Mouse (Mus musculus) MEL (cell line): ENCODE data around the gene Cdc42ep4. TPM values are rescaled to one million over a fixed set of nuclear protein-coding genes. Genes with fewer than 3 reads are reported as not detected.
A peak's percentile ranks its signal among the peaks of the same experiment; 100 is the strongest.

ENCODE experiments used
- DNase-seq: peaks from one replicate; pipeline ENCODE4 v3.0.0; 2011; ENCODE audit warnings: low read depth, low spot score
- H3K27ac ChIP-seq: 2 replicates; pipeline ENCODE4 v1.5.1; 2012; ENCODE audit warnings: low read depth, mild to moderate bottlenecking, control low read depth, low read length, moderate library complexity; ENCODE audit not compliant: control insufficient read depth
- H3K27me3 ChIP-seq, 2 experiments: fragments of 150-350 bp in 1 of 2; sonication (generic) in 1 of 2; 2 replicates each; pipeline ENCODE4 v1.6.1; 2012; ENCODE audit warnings: low read length in 2 of 2, mild to moderate bottlenecking in 2 of 2, improper control_type of control experiment in 1 of 2, moderate library complexity in 1 of 2; ENCODE audit not compliant: insufficient read depth in 2 of 2, control insufficient read depth in 1 of 2
- H3K36me3 ChIP-seq, 2 experiments: 2 replicates each; pipeline ENCODE4 v1.6.1; 2012 to 2014; ENCODE audit warnings: low read length in 2 of 2, improper control_type of control experiment in 1 of 2, inconsistent platforms in 1 of 2, mild to moderate bottlenecking in 1 of 2; ENCODE audit not compliant: insufficient read depth in 2 of 2, control insufficient read depth in 1 of 2
- H3K4me1 ChIP-seq, 2 experiments: fragments of 150-350 bp in 1 of 2; sonication (generic) in 1 of 2; 2 replicates each; pipeline ENCODE4 v1.6.1; 2012; ENCODE audit warnings: low read length in 2 of 2, improper control_type of control experiment in 1 of 2, mild to moderate bottlenecking in 1 of 2; ENCODE audit not compliant: insufficient read depth in 2 of 2, control insufficient read depth in 1 of 2
- H3K4me3 ChIP-seq, 2 experiments: fragments of 150-350 bp in 1 of 2; sonication (generic) in 1 of 2; 2 replicates each; pipeline ENCODE4 v1.5.1; 2012; ENCODE audit warnings: low read depth in 2 of 2, low read length in 2 of 2, mild to moderate bottlenecking in 2 of 2, moderate library complexity in 2 of 2, control low read depth in 1 of 2, improper control_type of control experiment in 1 of 2; ENCODE audit not compliant: control insufficient read depth in 1 of 2, insufficient read depth in 1 of 2
- H3K79me2 ChIP-seq: 2 replicates; pipeline ENCODE4 v1.6.1; 2012; ENCODE audit warnings: mild to moderate bottlenecking, low read length, moderate library complexity; ENCODE audit not compliant: control insufficient read depth, poor library complexity, insufficient read depth
- H3K9ac ChIP-seq: 2 replicates; pipeline ENCODE4 v1.6.1; 2012; ENCODE audit warnings: low read depth, mild to moderate bottlenecking, control low read depth, low read length, moderate library complexity; ENCODE audit not compliant: control insufficient read depth, poor library complexity, severe bottlenecking
- H3K9me3 ChIP-seq: fragments of 150-350 bp; sonication (generic); replicated peaks from 2 replicates; pipeline ENCODE4 v1.6.1; 2012; ENCODE audit warnings: mild to moderate bottlenecking, low read length, improper control_type of control experiment, moderate library complexity; ENCODE audit not compliant: insufficient read depth
- CHD2 ChIP-seq: IDR thresholded peaks from 2 replicates; pipeline ENCODE4 v1.6.1; 2011; ENCODE audit warnings: low read length, improper control_type of control experiment
- CTCF ChIP-seq, 3 experiments: IDR thresholded peaks in 2 of 3; conservative IDR thresholded peaks in 1 of 3; 2 replicates each; pipeline ENCODE4 v1.5.1; 2011 to 2012; ENCODE audit warnings: low read length in 3 of 3, low read depth in 2 of 3, mild to moderate bottlenecking in 2 of 3, improper control_type of control experiment in 1 of 3, inconsistent platforms in 1 of 3, mixed read lengths in 1 of 3, moderate library complexity in 1 of 3; ENCODE audit not compliant: control insufficient read depth in 1 of 3, insufficient read depth in 1 of 3, poor library complexity in 1 of 3, severe bottlenecking in 1 of 3
- E2F4 ChIP-seq: IDR thresholded peaks from 2 replicates; pipeline ENCODE4 v1.6.1; 2011; ENCODE audit warnings: low read depth, low read length, improper control_type of control experiment, borderline replicate concordance
- EP300 ChIP-seq, 2 experiments: IDR thresholded peaks; 2 replicates each; pipeline ENCODE4 v1.6.1; 2011; ENCODE audit warnings: improper control_type of control experiment in 2 of 2, low read length in 2 of 2, low read depth in 1 of 2, mild to moderate bottlenecking in 1 of 2
- ETS1 ChIP-seq: IDR thresholded peaks from 2 replicates; pipeline ENCODE4 v1.6.1; 2012; ENCODE audit warnings: low read depth, mild to moderate bottlenecking, inconsistent platforms, low read length, improper control_type of control experiment, moderate library complexity
- GABPA ChIP-seq: IDR thresholded peaks from 2 replicates; pipeline ENCODE4 v1.6.1; 2012; ENCODE audit warnings: low read depth, mild to moderate bottlenecking, inconsistent platforms, low read length, improper control_type of control experiment, moderate library complexity
- GATA1 ChIP-seq: IDR thresholded peaks from 2 replicates; pipeline ENCODE4 v1.6.1; 2011; ENCODE audit warnings: low read depth, low read length, improper control_type of control experiment
- JUND ChIP-seq: IDR thresholded peaks from 2 replicates; pipeline ENCODE4 v1.6.1; 2011; ENCODE audit warnings: low read depth, mild to moderate bottlenecking, improper control_type of control experiment, low read length
- KAT2A ChIP-seq: conservative IDR thresholded peaks from 2 replicates; pipeline ENCODE4 v1.6.1; 2012; ENCODE audit warnings: low read depth, low read length, improper control_type of control experiment, inconsistent platforms
- MAZ ChIP-seq: IDR thresholded peaks from 2 replicates; pipeline ENCODE4 v1.6.1; 2012; ENCODE audit warnings: low read depth, mild to moderate bottlenecking, inconsistent platforms, low read length, improper control_type of control experiment
- NELFE ChIP-seq: IDR thresholded peaks from 2 replicates; pipeline ENCODE4 v1.6.1; 2011; ENCODE audit warnings: low read depth, low read length, improper control_type of control experiment
- NRF1 ChIP-seq: IDR thresholded peaks from 2 replicates; pipeline ENCODE4 v1.6.1; 2014; ENCODE audit warnings: low read depth, mild to moderate bottlenecking, inconsistent platforms, low read length, improper control_type of control experiment, moderate library complexity; ENCODE audit not compliant: poor library complexity, insufficient read depth, severe bottlenecking
- POLR2AphosphoS5 ChIP-seq: IDR thresholded peaks from 2 replicates; pipeline ENCODE4 v1.6.1; 2012; ENCODE audit warnings: low read depth, borderline replicate concordance, mild to moderate bottlenecking, inconsistent platforms, low read length, moderate library complexity, mixed read lengths
- RCOR1 ChIP-seq: IDR thresholded peaks from 2 replicates; pipeline ENCODE4 v1.6.1; 2012; ENCODE audit warnings: low read depth, mild to moderate bottlenecking, inconsistent platforms, low read length, improper control_type of control experiment
- TBP ChIP-seq: IDR thresholded peaks from 2 replicates; pipeline ENCODE4 v1.8.0; 2011; ENCODE audit warnings: low read depth, low read length, improper control_type of control experiment
- TCF12 ChIP-seq: IDR thresholded peaks from 2 replicates; pipeline ENCODE4 v1.6.1; 2014; ENCODE audit warnings: low read depth, mild to moderate bottlenecking, inconsistent platforms, low read length, improper control_type of control experiment, moderate library complexity
- USF1 ChIP-seq: IDR thresholded peaks from 2 replicates; pipeline ENCODE4 v1.6.1; 2014; ENCODE audit warnings: low read depth, mild to moderate bottlenecking, inconsistent platforms, low read length, improper control_type of control experiment, moderate library complexity
- ZKSCAN1 ChIP-seq: IDR thresholded peaks from 2 replicates; pipeline ENCODE4 v1.6.1; 2012; ENCODE audit warnings: low read depth, mild to moderate bottlenecking, inconsistent platforms, low read length, improper control_type of control experiment, moderate library complexity
- ZNF384 ChIP-seq: IDR thresholded peaks from 2 replicates; pipeline ENCODE4 v1.6.1; 2012; ENCODE audit warnings: low read depth, mild to moderate bottlenecking, inconsistent platforms, low read length, improper control_type of control experiment
- polyA plus RNA-seq, 2 experiments: library from polyadenylated mRNA; stranded (reverse) in 1 of 2; unstranded in 1 of 2; fragments of >175 nt in 1 of 2; fragments of >200 nt in 1 of 2; gene quantifications; 2 replicates each; pipeline versions ENCODE4 v1.2.1 to v1.2.4; 2012; ENCODE audit warnings: low replicate concordance in 2 of 2, low read depth in 1 of 2; ENCODE audit not compliant: insufficient read length in 2 of 2, insufficient read depth in 1 of 2, missing spikeins in 1 of 2
- total RNA-seq: library from RNA; depleted of rRNA; stranded (reverse); fragments of 300-350 nt; gene quantifications from 2 replicates; pipeline ENCODE4 v1.2.3, GENCODE M21; 2012

Gene Cdc42ep4
- total and polyA plus RNA-seq, 3 experiments = 27.7 to 39.0 TPM; not detected in 1

GRCm38 (mm10) chr11:113754845-113755244 is 3.2 kb upstream of the Cdc42ep4 start:
- no peaks in the 10 kb centered on the region for H3K4me1 ChIP-seq
- no peaks in the 10 kb centered on the region for H3K27me3 ChIP-seq
- no peak for DNase-seq
- TF ChIP-seq ZKSCAN1 = no peak
- TF ChIP-seq TBP = no peak
- no peak for TF ChIP-seq EP300 (IDR thresholded peaks at IDR 0.05; ENCODE audit: low read depth in 1 of 2, low read length in 2 of 2)
- no peak for TF ChIP-seq RCOR1
- TF ChIP-seq GABPA = no peak
- TF ChIP-seq MAZ = no peak
- TF ChIP-seq GATA1 = no peak
- TF ChIP-seq POLR2AphosphoS5 = no peak
- TF ChIP-seq JUND = no peak
- TF ChIP-seq CTCF (IDR thresholded peaks at IDR 0.05 in 2 of 3, conservative IDR thresholded peaks at IDR 0.05 in 1 of 3; ENCODE audit: control insufficient read depth in 1 of 3, insufficient read depth in 1 of 3, low read depth in 2 of 3, low read length in 3 of 3, poor library complexity in 1 of 3, severe bottlenecking in 1 of 3) = no peak
- TF ChIP-seq CHD2 = no peak
- TF ChIP-seq E2F4 = no peak
- TF ChIP-seq NELFE = no peak
- TF ChIP-seq KAT2A = no peak
- no peak overlapping the region for H3K27ac ChIP-seq
- no peak overlapping the region for H3K9ac ChIP-seq
- H3K9me3 ChIP-seq = no peaks in the 10 kb centered on the region
- peaks cover 0 to 3% of the 10 kb centered on the region in 2 experiments; a peak in 2 of 4 replicates for H3K36me3 ChIP-seq
- peaks cover 20% of the 10 kb centered on the region for H3K79me2 ChIP-seq
- no peak overlapping the region for H3K4me3 ChIP-seq

DNA sequence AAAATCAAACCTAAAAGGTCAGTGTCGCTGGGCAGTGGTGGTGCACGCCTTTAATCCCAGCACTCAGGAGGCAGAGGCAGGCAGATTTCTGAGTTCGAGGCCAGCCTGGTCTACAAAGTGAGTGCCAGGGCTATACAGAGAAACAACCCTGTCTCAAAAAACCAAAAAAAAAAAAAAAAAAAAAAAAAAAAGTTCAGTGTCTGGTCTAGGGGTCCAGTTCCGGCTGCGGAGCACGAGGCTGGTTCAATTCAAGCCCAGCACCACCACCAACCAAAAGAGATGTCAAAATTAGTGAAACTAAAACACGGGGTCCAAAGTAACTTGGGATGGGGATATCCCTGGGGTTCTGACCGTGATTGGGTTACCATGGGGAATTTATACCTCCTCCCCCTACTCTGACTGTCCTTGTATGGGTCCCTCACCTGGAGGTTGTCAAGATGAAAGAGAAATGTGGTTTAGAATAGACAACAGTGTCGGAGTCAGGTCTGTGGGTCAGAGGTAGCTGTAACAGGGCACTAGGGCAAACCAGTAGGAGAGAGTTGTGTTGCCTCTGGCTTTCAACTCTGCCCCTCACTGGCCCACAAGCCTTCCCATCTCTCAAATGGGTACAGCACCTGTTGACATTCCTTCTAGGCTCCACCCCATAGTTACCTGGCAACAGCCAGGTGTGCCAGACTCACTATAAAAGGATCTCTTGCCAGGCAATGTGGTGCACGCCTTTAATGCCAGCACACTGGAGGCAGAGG is 1.2 kb upstream of the Cdc42ep4 start:
- TF ChIP-seq NRF1 = no peak
- TF ChIP-seq TCF12 = 0 out of 2 replicates have a peak, but pooled peaks have one; percentile 0
- no peak for TF ChIP-seq ETS1
- no peak for TF ChIP-seq USF1
- TF ChIP-seq ZNF384 = peak; percentile 57; the same call in 1 of the 2 replicates
- Histone ChIP-seq H3K27ac (no peak overlapping the region), H3K9me3 (no peaks in the 10 kb centered on the region), H3K27me3 (no peaks in the 10 kb centered on the region), H3K4me3 (peak overlapping the region; percentile 83 to 87), H3K4me1 (peaks cover 6 to 15% of the 10 kb centered on the region in 2 experiments; a peak in 3 of 4 replicates), H3K79me2 (peaks cover 39% of the 10 kb centered on the region), H3K36me3 (peaks cover 0 to 16% of the 10 kb centered on the region in 2 experiments; a peak in 3 of 4 replicates), H3K9ac (peak overlapping the region; percentile 96)
- DNase-seq = no peak
